Comparison of ENCODE assay signal across 7 mouse cellular contexts in genomic region chr16:90933534-90934176, GRCm38 (mm10). TPM values are rescaled to one million over a fixed set of nuclear protein-coding genes. Genes with fewer than 3 reads are reported as not detected.
A peak's percentile ranks its signal among the peaks of the same experiment; 100 is the strongest.
DNase-seq lines count a peak whose midpoint lies in the region; ATAC-seq and TF ChIP-seq lines count a peak whose summit lies in the region.

No protein-coding gene starts in this region.

- no peak for ATAC-seq in lung, embryonic 14.5 days (ENCODE audit: insufficient read depth)
- ATAC-seq in embryonic facial prominence, embryonic 13.5 days (ENCODE audit: insufficient number of reproducible peaks, insufficient read depth, low FRiP score, low TSS enrichment, low read depth) = no peak
- no peak for ATAC-seq in intestine, embryonic 15.5 days
- ATAC-seq in neural tube, embryonic 14.5 days (ENCODE audit: low read depth) = no peak

- peak overlapping the region; percentile 77 for H3K4me3 ChIP-seq in lung, embryonic 14.5 days (ENCODE audit: low read depth, low read length)
- peak overlapping the region; percentile 75 for H3K4me3 ChIP-seq in embryonic facial prominence, embryonic 13.5 days
- H3K4me3 ChIP-seq in intestine, embryonic 15.5 days (replicated peaks) = peak overlapping the region; percentile 93
- peak overlapping the region; percentile 86 for H3K4me3 ChIP-seq in neural tube, embryonic 14.5 days (ENCODE audit: low read depth, low read length)

- peak; percentile 15 for DNase-seq in lung, embryonic 14.5 days
- DNase-seq in lung, postnatal 4 days = no peak
- no peak for DNase-seq in left cerebral cortex, adult 8-10 months (ENCODE audit: low spot score in 2 of 2)
- no peak for DNase-seq in gastrocnemius, postnatal 36 days

- H3K27me3 ChIP-seq in lung, embryonic 14.5 days (ENCODE audit: insufficient read depth, low read length) = no peaks in the 10 kb centered on the region
- H3K27me3 ChIP-seq in embryonic facial prominence, embryonic 13.5 days = no peaks in the 10 kb centered on the region
- no peaks in the 10 kb centered on the region for H3K27me3 ChIP-seq in intestine, embryonic 15.5 days (replicated peaks)
- H3K27me3 ChIP-seq in neural tube, embryonic 14.5 days (ENCODE audit: control insufficient read depth, insufficient read depth, low read length) = no peaks in the 10 kb centered on the region

- H3K9me3 ChIP-seq in lung, embryonic 14.5 days (ENCODE audit: low read depth, low read length) = no peaks in the 10 kb centered on the region
- H3K9me3 ChIP-seq in embryonic facial prominence, embryonic 13.5 days = no peaks in the 10 kb centered on the region
- H3K9me3 ChIP-seq in intestine, embryonic 15.5 days = no peaks in the 10 kb centered on the region
- H3K9me3 ChIP-seq in neural tube, embryonic 14.5 days (ENCODE audit: control insufficient read depth, low read length) = no peaks in the 10 kb centered on the region

- peak overlapping the region; percentile 71 for H3K9ac ChIP-seq in lung, embryonic 14.5 days
- peak overlapping the region; percentile 78 for H3K9ac ChIP-seq in embryonic facial prominence, embryonic 13.5 days
- peak overlapping the region; percentile 88 for H3K9ac ChIP-seq in intestine, embryonic 15.5 days
- H3K9ac ChIP-seq in neural tube, embryonic 14.5 days (replicated peaks; ENCODE audit: low read depth, low read length) = peak overlapping the region; percentile 72

- peak overlapping the region; percentile 90 for H3K4me2 ChIP-seq in lung, embryonic 14.5 days
- H3K4me2 ChIP-seq in embryonic facial prominence, embryonic 13.5 days = peak overlapping the region; percentile 86
- peak overlapping the region; percentile 85 for H3K4me2 ChIP-seq in intestine, embryonic 15.5 days (replicated peaks)
- H3K4me2 ChIP-seq in neural tube, embryonic 14.5 days (ENCODE audit: low read depth, low read length) = peak overlapping the region; percentile 77

- no peak for TF ChIP-seq CTCF in lung, embryonic 14.5 days (IDR thresholded peaks at IDR 0.05; ENCODE audit: low read depth)

- peaks cover 9% of the 10 kb centered on the region; the same call in 1 of the 2 replicates for H3K36me3 ChIP-seq in lung, embryonic 14.5 days (ENCODE audit: insufficient read depth)
- H3K36me3 ChIP-seq in embryonic facial prominence, embryonic 13.5 days = peaks cover 14% of the 10 kb centered on the region
- no peaks in the 10 kb centered on the region for H3K36me3 ChIP-seq in intestine, embryonic 15.5 days
- peaks cover 17% of the 10 kb centered on the region for H3K36me3 ChIP-seq in neural tube, embryonic 14.5 days (ENCODE audit: control insufficient read depth, insufficient read depth, low read length)

- WGBS in lung, embryonic 14.5 days = 29% methylated on average over 13 of the region's 13 CpGs
- 29% methylated on average over 13 of the region's 13 CpGs for WGBS in embryonic facial prominence, embryonic 13.5 days
- WGBS in intestine, embryonic 15.5 days = 24% methylated on average over 13 of the region's 13 CpGs
- WGBS in neural tube, embryonic 14.5 days = 35% methylated on average over 13 of the region's 13 CpGs

- no peak overlapping the region for H3K27ac ChIP-seq in lung, embryonic 14.5 days (ENCODE audit: low read depth)
- peak overlapping the region; percentile 82; the same call in 1 of the 2 replicates for H3K27ac ChIP-seq in embryonic facial prominence, embryonic 13.5 days
- H3K27ac ChIP-seq in intestine, embryonic 15.5 days = peak overlapping the region; percentile 79
- no peak overlapping the region; the same call in 1 of the 2 replicates for H3K27ac ChIP-seq in neural tube, embryonic 14.5 days (ENCODE audit: low read depth, low read length)

- H3K4me1 ChIP-seq in lung, embryonic 14.5 days (ENCODE audit: insufficient read depth) = no peaks in the 10 kb centered on the region
- peaks cover 10% of the 10 kb centered on the region; the same call in 1 of the 2 replicates for H3K4me1 ChIP-seq in embryonic facial prominence, embryonic 13.5 days
- H3K4me1 ChIP-seq in intestine, embryonic 15.5 days (replicated peaks) = no peaks in the 10 kb centered on the region; the same call in 1 of the 2 replicates
- H3K4me1 ChIP-seq in neural tube, embryonic 14.5 days (ENCODE audit: control insufficient read depth, insufficient read depth, low read length) = peaks cover 5% of the 10 kb centered on the region; the same call in 1 of the 2 replicates

- intact Hi-C loops in gastrocnemius, postnatal 36 days (cut with DNase I) = no loop called here

RNA-seq across cellular contexts. Expression of gene Cfap298, which starts 1.3 kb away (rescaled TPM):
- 42.8 and 45.2 TPM in 2 replicates for polyA plus RNA-seq in lung, embryonic 14.5 days (2014; fragmentation: Nextera tagmentation; extraction: Ambion mirVana)
- polyA plus RNA-seq in embryonic facial prominence, embryonic 13.5 days (2015; fragmentation: Nextera tagmentation; extraction: Ambion mirVana) = 32.5 and 50.9 TPM in 2 replicates
- 36.1 and 42.4 TPM in 2 replicates for polyA plus RNA-seq in intestine, embryonic 15.5 days (2015; fragmentation: Nextera tagmentation; extraction: Ambion mirVana)
- polyA plus RNA-seq in neural tube, embryonic 14.5 days (2014; fragmentation: Nextera tagmentation; extraction: Ambion mirVana) = 46.2 and 54.5 TPM in 2 replicates
- total RNA-seq in left cerebral cortex, adult 8-10 months (2022) = 10 to 100 TPM; 45.4 to 50.4 (median 47.0) TPM
- total RNA-seq in gastrocnemius, postnatal 36 days (2021) = 10 to 100 TPM; 27.2 to 32.5 TPM

Comparison
In these comparisons a context has a peak if more than half of its experiments do, and no peak if none do; other contexts are left out.
1. H3K27ac ChIP-seq: peak in embryonic facial prominence, embryonic 13.5 days (single experiment) and intestine, embryonic 15.5 days (single experiment); none in lung, embryonic 14.5 days (single experiment) and neural tube, embryonic 14.5 days (single experiment).
2. Peak in every context shown above with its lines, with median percentiles within 50 percentile points of each other: H3K4me2 ChIP-seq, H3K4me3 ChIP-seq and H3K9ac ChIP-seq.